Mouse (Mus musculus): ENCODE results near the gene Cbr2.

DNA sequence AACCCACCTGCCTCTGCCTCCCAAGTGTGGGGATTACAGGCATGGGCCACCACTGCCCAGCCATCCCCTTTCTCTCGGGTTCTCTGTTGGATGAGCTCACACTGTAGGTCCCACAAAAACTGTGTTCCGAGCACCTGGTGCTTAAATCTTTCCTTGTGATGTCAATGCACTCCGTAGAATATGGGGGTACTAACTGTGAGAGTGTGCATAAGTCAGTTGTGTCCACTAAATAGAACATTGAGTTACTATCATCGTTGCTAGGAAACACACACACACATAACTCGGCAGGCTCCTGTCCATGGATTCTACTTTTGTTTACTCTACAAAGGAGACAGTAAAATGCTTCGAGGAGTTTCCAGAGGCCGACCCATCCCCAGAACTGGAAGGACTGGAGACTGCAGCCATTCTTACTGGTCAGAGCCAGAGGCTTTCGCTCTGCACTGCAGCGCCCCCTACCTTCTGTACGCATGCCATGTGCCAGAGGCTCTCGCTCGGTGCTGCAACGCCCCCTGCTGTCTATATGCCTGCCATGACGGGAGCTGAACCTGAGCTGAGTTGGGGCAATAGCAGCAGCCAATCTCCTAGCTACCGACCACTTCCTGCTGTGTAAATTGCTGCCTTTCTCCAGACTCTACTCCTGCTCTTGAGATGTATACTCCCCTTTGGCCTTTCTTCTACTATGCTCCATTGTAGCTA, 44.0 kb upstream of the Cbr2 start:
- TF ChIP-seq EP300 (IDR thresholded peaks at IDR 0.05; ENCODE audit: low read depth), result no peak
- TF ChIP-seq CTCF (IDR thresholded peaks at IDR 0.05; ENCODE audit: low read depth), result peak; percentile 100
